Mouse (Mus musculus) CD4-positive, CD25-positive, alpha-beta regulatory T cell, adult 2 months (primary cell): ENCODE data around the gene Irf2bp2.

Source experiments
- DNase-seq: peaks from one replicate; pipeline ENCODE4 v3.0.0-alpha.2; 2012; ENCODE audit warnings: low read depth, low spot score

The Irf2bp2 gene

GRCm38 (mm10) chr8:126593889-126594480, at the start of gene Irf2bp2:
Gene Irf2bp2 (minus strand): TSS chr8:126593986.
- DNase-seq: peak; percentile 97

- no peak for DNase-seq
These were observed 48.9 kb upstream of the Irf2bp2 start for GRCm38 (mm10) chr8:126642665-126643064.

GRCm38 (mm10) chr8:126641568-126642295, 47.9 kb upstream of the Irf2bp2 start:
- DNase-seq: no peak

- DNase-seq: no peak
These were observed 45.4 kb upstream of the Irf2bp2 start for GRCm38 (mm10) chr8:126639161-126639560.

GRCm38 (mm10) chr8:126638027-126638426, 44.2 kb upstream of the Irf2bp2 start:
- peak; percentile 35 for DNase-seq

GRCm38 (mm10) chr8:126634541-126635048, 40.8 kb upstream of the Irf2bp2 start:
- no peak for DNase-seq

GRCm38 (mm10) chr8:126628616-126629015, 34.8 kb upstream of the Irf2bp2 start:
- peak; percentile 33 for DNase-seq

- DNase-seq: no peak
These were observed 32.6 kb upstream of the Irf2bp2 start for GRCm38 (mm10) chr8:126626415-126626814.

- no peak for DNase-seq
These were observed 28.5 kb upstream of the Irf2bp2 start for GRCm38 (mm10) chr8:126622111-126622795.

- no peak for DNase-seq
These were observed 26.9 kb upstream of the Irf2bp2 start for GRCm38 (mm10) chr8:126620721-126621120.

- DNase-seq: no peak
These were observed 25.7 kb upstream of the Irf2bp2 start for GRCm38 (mm10) chr8:126619487-126619886.

- no peak for DNase-seq
These were observed 23.9 kb upstream of the Irf2bp2 start for GRCm38 (mm10) chr8:126617665-126618064.

- DNase-seq: peak; percentile 58
These were observed 22.9 kb upstream of the Irf2bp2 start for GRCm38 (mm10) chr8:126616736-126617135.

GRCm38 (mm10) chr8:126615765-126616164, 22.0 kb upstream of the Irf2bp2 start:
- DNase-seq: peak; percentile 79

- peak; percentile 31 for DNase-seq
These were observed 20.9 kb upstream of the Irf2bp2 start for GRCm38 (mm10) chr8:126614740-126615132.

GRCm38 (mm10) chr8:126614062-126614739, 20.4 kb upstream of the Irf2bp2 start:
- DNase-seq: peak; percentile 58

GRCm38 (mm10) chr8:126613143-126613542, 19.4 kb upstream of the Irf2bp2 start:
- no peak for DNase-seq

GRCm38 (mm10) chr8:126612739-126613138, 19.0 kb upstream of the Irf2bp2 start:
- DNase-seq: no peak

GRCm38 (mm10) chr8:126610713-126611112, 16.9 kb upstream of the Irf2bp2 start:
- no peak for DNase-seq

GRCm38 (mm10) chr8:126609556-126610263, 15.9 kb upstream of the Irf2bp2 start:
- DNase-seq: no peak

GRCm38 (mm10) chr8:126603241-126603947, 9.6 kb upstream of the Irf2bp2 start:
- DNase-seq: no peak
